8 mouse cellular contexts compared by ENCODE assay signal in genomic region chr14:7826151-7826937, GRCm38 (mm10). TPM values are rescaled to one million over a fixed set of nuclear protein-coding genes. Genes with fewer than 3 reads are reported as not detected.
A peak's percentile ranks its signal among the peaks of the same experiment; 100 is the strongest.
DNase-seq lines count a peak whose midpoint lies in the region; ATAC-seq and TF ChIP-seq lines count a peak whose summit lies in the region.

No protein-coding gene starts in this region.

- H3K27ac ChIP-seq in embryonic facial prominence, embryonic 10.5 days (replicated peaks) = peak overlapping the region; percentile 81
- H3K27ac ChIP-seq in heart, postnatal 0 days (ENCODE audit: low read depth) = peak overlapping the region; percentile 80
- H3K27ac ChIP-seq in midbrain, embryonic 16.5 days (ENCODE audit: low read length) = peak overlapping the region; percentile 40

- no peak for TF ChIP-seq EP300 in heart, postnatal 0 days (IDR thresholded peaks at IDR 0.05; ENCODE audit: low read depth)

- H3K9ac ChIP-seq in heart, postnatal 0 days (replicated peaks; ENCODE audit: low read depth, low read length) = peak overlapping the region; percentile 4; the same call in 1 of the 2 replicates
- peak overlapping the region; percentile 20; the same call in 1 of the 2 replicates for H3K9ac ChIP-seq in midbrain, embryonic 16.5 days (ENCODE audit: low read depth, low read length)

- no peak for TF ChIP-seq CTCF in heart, postnatal 0 days (IDR thresholded peaks at IDR 0.05; ENCODE audit: low read depth)

- ATAC-seq in heart, postnatal 0 days (ENCODE audit: insufficient read depth, low read depth) = peak; percentile 62
- peak; percentile 60 for ATAC-seq in midbrain, embryonic 16.5 days
- ATAC-seq in cerebellum, adult (ENCODE audit: insufficient number of reproducible peaks, low FRiP score, low TSS enrichment) = no peak

- peaks cover 47% of the 10 kb centered on the region for H3K4me1 ChIP-seq in embryonic facial prominence, embryonic 10.5 days
- H3K4me1 ChIP-seq in heart, postnatal 0 days (ENCODE audit: control insufficient read depth, insufficient read depth) = peaks cover 8% of the 10 kb centered on the region
- H3K4me1 ChIP-seq in midbrain, embryonic 16.5 days (ENCODE audit: control insufficient read depth, insufficient read depth, low read length) = peaks cover 10% of the 10 kb centered on the region

- peak; percentile 47 for DNase-seq in ZHBTc4 (ENCODE audit: low read depth, low spot score)
- DNase-seq in embryonic facial prominence, embryonic 10.5 days (ENCODE audit: low spot score) = peak; percentile 31
- DNase-seq in heart, postnatal 0 days (ENCODE audit: low spot score) = no peak
- DNase-seq in kidney, postnatal 36 days = peak; percentile 80 to 91
- no peak for DNase-seq in spleen, postnatal 14 days (ENCODE audit: low spot score in 2 of 2)
- DNase-seq in cerebellum, postnatal 36 days = no peak

- WGBS in embryonic facial prominence, embryonic 10.5 days = 37% methylated on average over 10 of the region's 10 CpGs
- WGBS in heart, postnatal 0 days = 47% methylated on average over 10 of the region's 10 CpGs
- WGBS in midbrain, embryonic 16.5 days = 34% methylated on average over 10 of the region's 10 CpGs

- no peaks in the 10 kb centered on the region for H3K9me3 ChIP-seq in embryonic facial prominence, embryonic 10.5 days
- H3K9me3 ChIP-seq in heart, postnatal 0 days (replicated peaks; ENCODE audit: control insufficient read depth, low read length) = 0 out of 2 replicates have a peak, but pooled peaks cover 4% of the 10 kb centered on the region
- no peaks in the 10 kb centered on the region for H3K9me3 ChIP-seq in midbrain, embryonic 16.5 days (replicated peaks; ENCODE audit: control insufficient read depth, low read length, poor library complexity, severe bottlenecking)

- H3K27me3 ChIP-seq in embryonic facial prominence, embryonic 10.5 days (replicated peaks; ENCODE audit: low read depth, poor library complexity, severe bottlenecking) = no peaks in the 10 kb centered on the region
- H3K27me3 ChIP-seq in heart, postnatal 0 days (ENCODE audit: control insufficient read depth, insufficient read depth, low read length) = no peaks in the 10 kb centered on the region
- no peaks in the 10 kb centered on the region for H3K27me3 ChIP-seq in midbrain, embryonic 16.5 days (ENCODE audit: control insufficient read depth, insufficient read depth, low read depth, low read length)

- H3K4me3 ChIP-seq in embryonic facial prominence, embryonic 10.5 days = no peak overlapping the region
- no peak overlapping the region for H3K4me3 ChIP-seq in heart, postnatal 0 days (ENCODE audit: low read depth, low read length)
- no peak overlapping the region for H3K4me3 ChIP-seq in midbrain, embryonic 16.5 days (ENCODE audit: low read depth, low read length)

- peak overlapping the region; percentile 13; the same call in 1 of the 2 replicates for H3K4me2 ChIP-seq in heart, postnatal 0 days (ENCODE audit: low read depth, low read length)
- H3K4me2 ChIP-seq in midbrain, embryonic 16.5 days (ENCODE audit: low read length) = no peak overlapping the region

- peaks cover 6% of the 10 kb centered on the region for H3K36me3 ChIP-seq in embryonic facial prominence, embryonic 10.5 days (replicated peaks)
- no peaks in the 10 kb centered on the region for H3K36me3 ChIP-seq in heart, postnatal 0 days (replicated peaks; ENCODE audit: control insufficient read depth, insufficient read depth, low read length)
- H3K36me3 ChIP-seq in midbrain, embryonic 16.5 days (ENCODE audit: control insufficient read depth, insufficient read depth, low read length) = no peaks in the 10 kb centered on the region

RNA-seq across cellular contexts. Expression of gene Flnb, which starts 8.6 kb away (rescaled TPM):
- polyA plus RNA-seq in embryonic facial prominence, embryonic 10.5 days (2016; fragmentation: Nextera tagmentation; extraction: Ambion mirVana) = 20.4 and 22.5 TPM in 2 replicates
- 40.7 and 42.9 TPM in 2 replicates for total RNA-seq in heart, postnatal 0 days (2014; rRNA removed; ENCODE audit: low replicate concordance)
- polyA plus RNA-seq in heart, postnatal 0 days (2015; fragmentation: Nextera tagmentation; extraction: Ambion mirVana) = 3.8 and 4.0 TPM in 2 replicates
- 7.0 and 12.4 TPM in 2 replicates for polyA plus RNA-seq in midbrain, embryonic 16.5 days (2015; fragmentation: Nextera tagmentation; extraction: Ambion mirVana)

RNA-seq across cellular contexts. Expression of gene Gm26661, which starts 35.0 kb away (rescaled TPM):
- not detected in 2 replicates for polyA plus RNA-seq in embryonic facial prominence, embryonic 10.5 days (2016; fragmentation: Nextera tagmentation; extraction: Ambion mirVana)
- total RNA-seq in heart, postnatal 0 days (2014; rRNA removed; ENCODE audit: low replicate concordance) = not detected in 2 replicates
- polyA plus RNA-seq in heart, postnatal 0 days (2015; fragmentation: Nextera tagmentation; extraction: Ambion mirVana) = not detected in 2 replicates
- 0.68 and 1.2 TPM in 2 replicates for polyA plus RNA-seq in midbrain, embryonic 16.5 days (2015; fragmentation: Nextera tagmentation; extraction: Ambion mirVana)

Comparison
In these comparisons a context has a peak if more than half of its experiments do, and no peak if none do; other contexts are left out.
1. DNase-seq: peak in ZHBTc4 (single experiment), embryonic facial prominence, embryonic 10.5 days (single experiment) and kidney, postnatal 36 days (2 of 2); none in heart, postnatal 0 days (single experiment), spleen, postnatal 14 days (0 of 2) and cerebellum, postnatal 36 days (0 of 2).
2. Peak in every context shown above with its lines, with median percentiles within 50 percentile points of each other: H3K27ac ChIP-seq.